Mouse (Mus musculus) adrenal gland, postnatal 0 days (tissue): ENCODE data around the gene Tusc2. TPM values are rescaled to one million over a fixed set of nuclear protein-coding genes. Genes with fewer than 3 reads are reported as not detected.

ENCODE experiments used
- polyA plus RNA-seq: library from polyadenylated mRNA; unstranded; fragments of >200 nt; fragmentation: Nextera tagmentation; extraction: Ambion mirVana; gene quantifications from 2 replicates; pipeline ENCODE4 v1.2.1, GENCODE M21; 2015

The Tusc2 gene
- 63.2 and 71.2 TPM in 2 replicates for polyA plus RNA-seq

GRCm38 (mm10) chr9:107563029-107563581 lies at the start of gene Tusc2:
Gene Tusc2, plus strand, starts transcription at chr9:107563255.

GRCm38 (mm10) chr9:107533791-107534407 lies 29.2 kb upstream of the Tusc2 start, which contains the start of gene Tmem115:
Gene Tmem115, plus strand, starts transcription at chr9:107533945.

GRCm38 (mm10) chr9:107541474-107542351 lies 21.3 kb upstream of the Tusc2 start, which contains the start of the genes Cyb561d2 and Nprl2:
Gene Cyb561d2, minus strand, starts transcription at chr9:107542193.
Gene Nprl2, plus strand, starts transcription at chr9:107542226.

GRCm38 (mm10) chr9:107547026-107547425 lies 16.0 kb upstream of the Tusc2 start, which contains the start of gene Zmynd10:
Gene Zmynd10, plus strand, starts transcription at chr9:107547298.

GRCm38 (mm10) chr9:107551117-107551889 lies 11.8 kb upstream of the Tusc2 start, which contains the start of gene Rassf1:
Gene Rassf1, plus strand, starts transcription at chr9:107551555.

GRCm38 (mm10) chr9:107567702-107568319 lies 4.8 kb downstream of the Tusc2 start, which contains the start of gene Hyal2:
Gene Hyal2, plus strand, starts transcription at chr9:107567945.

GRCm38 (mm10) chr9:107576357-107577107 lies 13.5 kb downstream of the Tusc2 start, which contains the start of gene Hyal1:
Gene Hyal1, plus strand, starts transcription at chr9:107576927.

GRCm38 (mm10) chr9:107578587-107578986 lies 15.5 kb downstream of the Tusc2 start, which contains the start of gene Naa80:
Gene Naa80, plus strand, starts transcription at chr9:107578887.

GRCm38 (mm10) chr9:107580501-107581317 lies 17.7 kb downstream of the Tusc2 start, which contains the start of gene Hyal3:
Gene Hyal3, plus strand, starts transcription at chr9:107580818.

GRCm38 (mm10) chr9:107586974-107587832 lies 24.1 kb downstream of the Tusc2 start, which contains the start of gene Ifrd2:
Gene Ifrd2, plus strand, starts transcription at chr9:107587642.

GRCm38 (mm10) chr9:107608741-107609432 lies 45.8 kb downstream of the Tusc2 start, which contains the start of gene Sema3b:
Gene Sema3b, minus strand, starts transcription at chr9:107609229.

Other genes starting within 250 kb of the Tusc2 start
- gene Hemk1, start 224.9 kb upstream of the Tusc2 start, polyA plus RNA-seq: 8.4 and 10.8 TPM in 2 replicates
- gene 6430571L13Rik, start 222.7 kb upstream of the Tusc2 start, polyA plus RNA-seq: 0.44 and 0.86 TPM in 2 replicates
- gene Cacna2d2, start 163.6 kb upstream of the Tusc2 start, polyA plus RNA-seq: 0.35 and 0.52 TPM in 2 replicates
- 43.7 and 54.5 TPM in 2 replicates for gene Tmem115, start 29.3 kb upstream of the Tusc2 start, polyA plus RNA-seq
- gene Cyb561d2, start 21.1 kb upstream of the Tusc2 start, polyA plus RNA-seq: 40.5 and 46.6 TPM in 2 replicates
- gene Nprl2, start 21.0 kb upstream of the Tusc2 start, polyA plus RNA-seq: 25.7 and 33.2 TPM in 2 replicates
- 0.87 and 0.88 TPM in 2 replicates for gene Zmynd10, start 16.0 kb upstream of the Tusc2 start, polyA plus RNA-seq
- 34.4 and 42.2 TPM in 2 replicates for gene Rassf1, start 11.7 kb upstream of the Tusc2 start, polyA plus RNA-seq
- 46.1 and 48.2 TPM in 2 replicates for gene Hyal2, start 4.7 kb downstream of the Tusc2 start, polyA plus RNA-seq
- gene Hyal1, start 13.7 kb downstream of the Tusc2 start, polyA plus RNA-seq: 2.8 and 4.5 TPM in 2 replicates
- 13.4 and 16.0 TPM in 2 replicates for gene Naa80, start 15.6 kb downstream of the Tusc2 start, polyA plus RNA-seq
- gene Hyal3, start 17.6 kb downstream of the Tusc2 start, polyA plus RNA-seq: 0.85 and 1.5 TPM in 2 replicates
- gene Ifrd2, start 24.4 kb downstream of the Tusc2 start, polyA plus RNA-seq: 20.0 and 31.8 TPM in 2 replicates
- gene Sema3b, start 46.0 kb downstream of the Tusc2 start, polyA plus RNA-seq: 8.3 and 8.7 TPM in 2 replicates
- gene Gnai2, start 72.1 kb downstream of the Tusc2 start, polyA plus RNA-seq: 258 and 304 TPM in 2 replicates
- gene Slc38a3, start 106.3 kb downstream of the Tusc2 start, polyA plus RNA-seq: 5.0 TPM in 2 replicates
- 0.40 and 1.9 TPM in 2 replicates for gene Gnat1, start 116.5 kb downstream of the Tusc2 start, polyA plus RNA-seq
- 5.7 and 6.2 TPM in 2 replicates for gene Sema3f, start 147.2 kb downstream of the Tusc2 start, polyA plus RNA-seq
- gene Rbm5, start 207.7 kb downstream of the Tusc2 start, polyA plus RNA-seq: 54.4 and 75.5 TPM in 2 replicates